Mouse (Mus musculus) heart, embryonic 15.5 days (tissue): ENCODE results near the gene Phf2. TPM values are rescaled to one million over a fixed set of nuclear protein-coding genes. Genes with fewer than 3 reads are reported as not detected.

ENCODE experiments used
- ATAC-seq: fragments of 200-750 bp; cut with Nextera tagmentation; replicated peaks from 2 replicates; pipeline ENCODE4 v1.8.0; 2017; ENCODE audit warnings: low read depth, moderate TSS enrichment; ENCODE audit not compliant: insufficient number of reproducible peaks, insufficient read depth, low FRiP score
- H3K27ac ChIP-seq: fragments of 300-500 bp; sonication (generic); 2 replicates; pipeline ENCODE4 v1.5.1; 2015; ENCODE audit warnings: mild to moderate bottlenecking, inconsistent platforms
- H3K27me3 ChIP-seq: fragments of 300-500 bp; sonication (generic); 2 replicates; pipeline ENCODE4 v1.6.1; 2015; ENCODE audit warnings: inconsistent platforms
- H3K36me3 ChIP-seq: fragments of 300-500 bp; sonication (generic); 2 replicates; pipeline ENCODE4 v1.6.1; 2015; ENCODE audit warnings: mild to moderate bottlenecking, inconsistent platforms
- H3K4me1 ChIP-seq: fragments of 300-500 bp; sonication (generic); replicated peaks from 2 replicates; pipeline ENCODE4 v1.6.1; 2015; ENCODE audit warnings: inconsistent platforms
- H3K4me2 ChIP-seq: fragments of 300-500 bp; sonication (generic); 2 replicates; pipeline ENCODE4 v1.6.1; 2015; ENCODE audit warnings: inconsistent platforms, mild to moderate bottlenecking, moderate library complexity
- H3K4me3 ChIP-seq: fragments of 300-500 bp; sonication (generic); 2 replicates; pipeline ENCODE4 v1.5.1; 2015; ENCODE audit warnings: mild to moderate bottlenecking, inconsistent platforms
- H3K9ac ChIP-seq: fragments of 300-500 bp; sonication (generic); 2 replicates; pipeline ENCODE4 v1.6.1; 2015; ENCODE audit warnings: mild to moderate bottlenecking, inconsistent platforms
- H3K9me3 ChIP-seq: fragments of 300-500 bp; sonication (generic); replicated peaks from 2 replicates; pipeline ENCODE4 v1.6.1; 2016; ENCODE audit warnings: inconsistent platforms
- WGBS: fragments of 180-500 bp; shearing (Covaris S2); methylation state at CpG from one replicate; pipeline ENCODE4 v1.1.7; 2015; ENCODE audit warnings: mixed read lengths; 5-methylcytosine and 5-hydroxymethylcytosine counted together
- polyA plus RNA-seq: library from polyadenylated mRNA; unstranded; fragments of >200 nt; fragmentation: Nextera tagmentation; extraction: Ambion mirVana; gene quantifications from 2 replicates; pipeline ENCODE4 v1.2.1, GENCODE M21; 2015

The Phf2 gene
- 3.4 and 5.1 TPM in 2 replicates for polyA plus RNA-seq

- Histone ChIP-seq H3K4me1 (peaks cover 53% of the 10 kb centered on the region), H3K9me3 (no peaks in the 10 kb centered on the region), H3K4me3 (peak within 1 kb of the TSS; percentile 91), H3K36me3 (no peaks in the 10 kb centered on the region), H3K27ac (peak within 1 kb of the TSS; percentile 84), H3K4me2 (peak within 1 kb of the TSS; percentile 77), H3K9ac (peak within 1 kb of the TSS; percentile 98), H3K27me3 (no peaks in the 10 kb centered on the region)
- peak; percentile 39; the same call in 1 of the 2 replicates for ATAC-seq
- WGBS, result under 1% methylated on average over 57 of the region's 117 CpGs
These were observed at the start of gene Phf2 for GRCm38 (mm10) chr13:48870771-48871731. Gene Phf2, minus strand, starts transcription at chr13:48871119.

- no peak for ATAC-seq
- Histone ChIP-seq H3K36me3 (peaks cover 45% of the 10 kb centered on the region), H3K9me3 (no peaks in the 10 kb centered on the region), H3K4me1 (peaks cover 21% of the 10 kb centered on the region), H3K27ac (no peak overlapping the region), H3K9ac (no peak overlapping the region), H3K4me2 (no peak overlapping the region), H3K27me3 (no peaks in the 10 kb centered on the region), H3K4me3 (no peak overlapping the region)
- WGBS, result 83% methylated on average over 7 of the region's 7 CpGs
These were observed 49.0 kb upstream of the Phf2 start for GRCm38 (mm10) chr13:48919756-48920415.

- Histone ChIP-seq H3K36me3 (peaks cover 61% of the 10 kb centered on the region), H3K4me1 (peaks cover 17% of the 10 kb centered on the region), H3K27ac (no peak overlapping the region), H3K27me3 (no peaks in the 10 kb centered on the region), H3K4me2 (no peak overlapping the region), H3K9ac (no peak overlapping the region), H3K4me3 (no peak overlapping the region), H3K9me3 (no peaks in the 10 kb centered on the region)
- ATAC-seq, result no peak
- 90% methylated on average over 3 of the region's 3 CpGs for WGBS
These were observed 46.2 kb upstream of the Phf2 start for GRCm38 (mm10) chr13:48917113-48917599.

GRCm38 (mm10) chr13:48913680-48914079 is 42.8 kb upstream of the Phf2 start:
- Histone ChIP-seq H3K4me2 (no peak overlapping the region), H3K9me3 (no peaks in the 10 kb centered on the region), H3K27ac (no peak overlapping the region), H3K4me3 (no peak overlapping the region), H3K27me3 (no peaks in the 10 kb centered on the region), H3K36me3 (peaks cover 60% of the 10 kb centered on the region), H3K4me1 (peaks cover 13% of the 10 kb centered on the region), H3K9ac (no peak overlapping the region)
- ATAC-seq, result no peak
- WGBS, result 65% methylated on average over 1 of the region's 1 CpGs

GRCm38 (mm10) chr13:48913141-48913540 is 42.2 kb upstream of the Phf2 start:
- Histone ChIP-seq H3K36me3 (peaks cover 65% of the 10 kb centered on the region), H3K27me3 (no peaks in the 10 kb centered on the region), H3K4me3 (no peak overlapping the region), H3K27ac (no peak overlapping the region), H3K9ac (no peak overlapping the region), H3K4me1 (peaks cover 13% of the 10 kb centered on the region), H3K4me2 (no peak overlapping the region), H3K9me3 (no peaks in the 10 kb centered on the region)
- no peak for ATAC-seq
- WGBS, result 85% methylated on average over 3 of the region's 3 CpGs

GRCm38 (mm10) chr13:48911426-48911825 is 40.5 kb upstream of the Phf2 start:
- no peak overlapping the region for H3K4me3 ChIP-seq
- no peak overlapping the region for H3K27ac ChIP-seq
- WGBS, result 89% methylated on average over 7 of the region's 7 CpGs
- no peak overlapping the region for H3K9ac ChIP-seq
- no peaks in the 10 kb centered on the region for H3K9me3 ChIP-seq
- no peak for ATAC-seq
- no peak overlapping the region for H3K4me2 ChIP-seq
- no peaks in the 10 kb centered on the region for H3K27me3 ChIP-seq
- peaks cover 61% of the 10 kb centered on the region for H3K36me3 ChIP-seq
- 0 out of 2 replicates have a peak, but pooled peaks cover 5% of the 10 kb centered on the region for H3K4me1 ChIP-seq

GRCm38 (mm10) chr13:48905458-48905857 is 34.5 kb upstream of the Phf2 start:
- no peaks in the 10 kb centered on the region for H3K4me1 ChIP-seq
- no peaks in the 10 kb centered on the region for H3K27me3 ChIP-seq
- no peak for ATAC-seq
- H3K9me3 ChIP-seq, result no peaks in the 10 kb centered on the region
- no peak overlapping the region for H3K9ac ChIP-seq
- H3K36me3 ChIP-seq, result peaks cover 63% of the 10 kb centered on the region
- no peak overlapping the region for H3K4me2 ChIP-seq
- H3K4me3 ChIP-seq, result no peak overlapping the region
- WGBS, result 89% methylated on average over 2 of the region's 2 CpGs
- H3K27ac ChIP-seq, result no peak overlapping the region

- Histone ChIP-seq H3K4me3 (no peak overlapping the region), H3K9me3 (no peaks in the 10 kb centered on the region), H3K9ac (no peak overlapping the region), H3K4me2 (no peak overlapping the region), H3K27me3 (no peaks in the 10 kb centered on the region), H3K27ac (no peak overlapping the region), H3K4me1 (no peaks in the 10 kb centered on the region), H3K36me3 (peaks cover 72% of the 10 kb centered on the region)
- WGBS, result 74% methylated on average over 5 of the region's 5 CpGs
- no peak for ATAC-seq
These were observed 24.5 kb upstream of the Phf2 start for GRCm38 (mm10) chr13:48895376-48895775.

- ATAC-seq, result no peak
- Histone ChIP-seq H3K9ac (no peak overlapping the region), H3K36me3 (peaks cover 78% of the 10 kb centered on the region), H3K4me1 (no peaks in the 10 kb centered on the region), H3K4me2 (no peak overlapping the region), H3K27me3 (no peaks in the 10 kb centered on the region), H3K4me3 (no peak overlapping the region), H3K9me3 (no peaks in the 10 kb centered on the region), H3K27ac (no peak overlapping the region)
- WGBS, result 65% methylated on average over 4 of the region's 4 CpGs
These were observed 19.5 kb upstream of the Phf2 start for GRCm38 (mm10) chr13:48890260-48890960.

GRCm38 (mm10) chr13:48878534-48878933 is 7.6 kb upstream of the Phf2 start:
- Histone ChIP-seq H3K27me3 (no peaks in the 10 kb centered on the region), H3K27ac (peak overlapping the region; percentile 80), H3K4me1 (peaks cover 19% of the 10 kb centered on the region), H3K4me2 (peak overlapping the region; percentile 71), H3K9ac (peak overlapping the region; percentile 59), H3K36me3 (peaks cover 27% of the 10 kb centered on the region), H3K4me3 (peak overlapping the region; percentile 46), H3K9me3 (no peaks in the 10 kb centered on the region)
- under 1% methylated on average over 36 of the region's 36 CpGs for WGBS
- peak; percentile 99 for ATAC-seq

GRCm38 (mm10) chr13:48877805-48878204 is 6.9 kb upstream of the Phf2 start:
- H3K27ac ChIP-seq, result peak overlapping the region; percentile 80; the same call in 1 of the 2 replicates

More at GRCm38 (mm10) chr13:48877805-48878204, 6.9 kb upstream of the Phf2 start:
- Histone ChIP-seq H3K9ac (peak overlapping the region; percentile 59; the same call in 1 of the 2 replicates), H3K36me3 (peaks cover 22% of the 10 kb centered on the region), H3K4me2 (peak overlapping the region; percentile 71), H3K27me3 (no peaks in the 10 kb centered on the region), H3K4me1 (peaks cover 26% of the 10 kb centered on the region), H3K4me3 (0 out of 2 replicates have a peak overlapping the region, but pooled peaks have one; percentile 46), H3K9me3 (no peaks in the 10 kb centered on the region)
- ATAC-seq, result no peak
